Mouse (Mus musculus) left cerebral cortex, postnatal 25 days (tissue): ENCODE measurements around the gene Arhgef15. TPM values are rescaled to one million over a fixed set of nuclear protein-coding genes. Genes with fewer than 3 reads are reported as not detected.

ENCODE experiments used
- DNase-seq, 2 experiments: peaks; one replicate each; pipeline ENCODE4 v3.0.0; 2022; ENCODE audit warnings: low spot score in 2 of 2, mixed read lengths in 1 of 2
- intact Hi-C: fragments of 180-260 bp; cut with DNase I; formaldehyde crosslinking; loops from one replicate; pipeline ENCODE4 v1.15.1; 2025
- microRNA-seq, 2 experiments: library from miRNA; unstranded; fragments of <30 nt; microRNA quantifications; one replicate each; pipeline ENCODE4 v1.2.0; 2022
- total RNA-seq, 2 experiments: library from RNA; stranded (reverse); gene quantifications; 2 replicates each; pipeline ENCODE4 v1.2.3; 2021

Arhgef15 gene
- total RNA-seq, 2 experiments from 2014 or later: 20.7 to 20.9 TPM

DNA sequence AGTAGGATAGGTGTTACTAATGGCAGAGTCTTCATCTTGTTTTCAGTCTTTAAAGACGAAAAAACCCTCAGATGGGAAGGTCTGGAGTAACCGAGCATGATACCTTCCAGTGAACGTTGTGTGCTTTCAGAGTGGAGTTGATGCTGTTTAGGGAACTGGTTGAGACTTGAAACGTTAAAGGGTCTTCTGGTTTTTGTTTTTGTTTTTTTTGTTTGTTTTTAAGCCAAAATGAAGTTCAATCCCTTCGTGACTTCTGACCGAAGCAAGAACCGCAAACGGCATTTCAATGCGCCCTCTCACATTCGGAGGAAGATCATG lies 55.3 kb downstream of the Arhgef15 start:
- intact Hi-C loops: loop anchor here (2.0 to 5.0 kb wide), 2 partner anchors 65 to 135 kb away; partner anchors contain the start of gene Slc25a35
- DNase-seq: no peak

DNA sequence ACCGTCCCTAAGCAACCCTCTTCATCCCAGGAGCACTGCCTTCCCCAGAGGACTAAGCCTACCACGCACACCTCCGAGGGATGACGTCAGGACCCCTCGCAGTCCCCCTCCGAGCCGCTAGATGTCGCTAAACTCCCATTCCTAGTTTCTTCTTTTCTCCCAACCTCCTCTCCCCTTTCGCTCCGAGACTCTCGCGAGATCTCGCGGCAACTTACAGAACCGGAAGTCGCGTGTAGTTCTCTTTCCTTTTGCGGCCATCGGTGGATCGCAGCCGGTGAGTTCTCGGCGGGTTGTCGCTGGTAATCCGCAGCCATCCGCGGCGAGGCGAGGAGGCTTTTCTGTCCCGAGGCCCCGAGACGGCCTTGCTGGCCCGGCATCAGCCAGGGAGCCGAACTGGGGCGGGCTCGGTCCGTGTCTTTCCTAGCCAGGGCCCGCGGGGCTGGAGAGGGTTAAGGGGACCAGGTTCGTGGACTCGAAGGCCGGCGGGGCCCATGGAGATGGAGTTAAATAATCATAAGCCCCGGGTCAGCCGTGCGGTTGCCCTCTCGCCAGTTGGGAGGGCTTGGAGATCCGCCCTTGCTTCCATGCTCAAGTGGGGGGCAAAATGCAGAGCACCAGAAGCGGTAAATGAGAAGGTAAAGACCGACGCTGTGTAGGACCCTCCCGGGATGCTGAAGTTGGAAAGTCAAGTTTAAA lies 55.8 kb downstream of the Arhgef15 start, which contains the start of gene Rpl26:
Gene Rpl26, plus strand, starts transcription at position 233 of the 696 bp plus-strand sequence.
- intact Hi-C loops: loop anchor here (1.0 to 5.0 kb wide), 3 partner anchors 48 to 135 kb away; partner anchors contain the start of gene Slc25a35
- DNase-seq: peak; percentile 99

DNA sequence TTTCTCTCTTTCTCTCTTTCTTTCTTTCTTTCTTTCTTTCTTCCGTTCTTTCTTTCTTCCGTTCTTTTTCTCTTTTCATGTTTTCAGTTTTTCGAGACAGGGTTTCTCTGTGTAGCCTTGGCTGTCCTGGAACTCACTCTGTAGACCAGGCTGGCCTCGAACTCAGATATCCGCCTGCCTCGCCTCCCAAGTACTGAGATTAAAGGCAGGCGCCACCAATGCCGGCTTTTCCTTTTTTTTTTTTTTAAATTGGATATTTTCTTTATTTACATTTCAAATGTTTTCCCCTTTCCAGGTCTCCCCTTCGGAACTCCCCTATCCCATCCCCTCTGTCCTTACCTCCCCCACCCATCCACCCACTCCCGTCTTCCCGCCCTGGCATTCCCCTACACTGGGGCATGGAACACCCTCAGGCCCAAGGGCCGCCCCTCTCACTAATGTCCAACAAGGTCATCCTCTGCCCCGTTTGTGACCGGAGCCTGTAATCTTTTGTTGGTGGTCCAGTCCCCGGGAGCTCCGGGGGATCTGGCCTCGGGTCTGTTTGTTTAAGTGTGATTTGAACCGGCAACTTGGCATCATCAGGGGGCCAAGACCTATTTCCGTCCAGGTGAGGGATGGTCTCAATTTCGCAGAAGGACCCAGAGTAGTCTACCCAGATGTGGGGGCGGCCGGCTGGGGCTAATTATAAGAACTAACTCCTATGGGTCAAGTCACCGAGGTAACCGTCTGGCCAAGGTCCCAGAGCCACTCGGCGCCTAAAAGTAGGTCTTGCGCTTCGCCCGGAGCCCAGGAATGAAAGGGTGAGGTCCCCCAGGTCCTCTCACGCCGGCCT lies 56.5 kb downstream of the Arhgef15 start:
- intact Hi-C loops: loop anchor here (1.0 to 5.0 kb wide), 2 partner anchors 47 to 67 kb away; partner anchors contain the start of gene Slc25a35
- DNase-seq: no peak

DNA sequence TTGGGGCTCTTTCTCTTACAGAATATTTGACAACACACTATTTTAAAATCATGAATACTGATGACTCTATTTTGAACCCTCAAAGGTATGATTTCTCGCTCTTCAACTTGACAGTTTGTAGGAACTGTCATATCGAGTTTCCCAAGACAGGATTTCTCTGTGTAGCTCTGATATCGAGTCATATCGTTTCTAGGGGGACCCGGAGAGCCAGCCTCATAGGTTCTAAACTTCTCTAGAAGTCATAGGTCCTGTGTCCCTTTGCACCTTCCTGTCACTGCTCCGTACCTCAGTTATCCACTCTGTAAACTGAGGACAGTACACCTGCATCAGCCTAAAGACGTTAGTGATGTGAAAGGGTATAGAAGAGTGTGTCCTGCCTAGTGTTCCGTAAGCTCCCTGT lies 57.5 kb downstream of the Arhgef15 start:
- intact Hi-C loops: loop anchor here (5.0 kb wide), 1 partner anchor 67 kb away; the partner anchor contains the start of gene Slc25a35
- no peak for DNase-seq

DNA sequence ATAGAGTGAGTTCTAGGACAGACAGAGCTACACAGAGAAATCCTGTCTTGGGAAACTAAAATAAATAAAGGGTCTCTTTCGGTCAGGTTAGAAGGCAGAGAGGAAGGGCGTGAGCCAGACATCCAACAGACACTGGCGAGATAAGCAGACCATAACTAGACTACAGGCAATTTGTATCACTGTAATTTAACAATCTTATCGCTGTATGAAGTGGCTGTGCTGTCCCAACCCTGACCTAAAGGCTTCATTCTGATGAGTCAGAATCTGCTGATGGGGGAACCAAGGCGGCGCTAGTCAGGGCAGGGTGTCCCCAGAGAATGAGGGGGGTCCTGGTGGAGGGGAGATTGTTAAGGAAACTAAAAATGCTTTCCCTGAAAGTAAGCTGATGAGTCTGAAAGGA lies 58.5 kb downstream of the Arhgef15 start:
- intact Hi-C loops: no loop called here
- no peak for DNase-seq

DNA sequence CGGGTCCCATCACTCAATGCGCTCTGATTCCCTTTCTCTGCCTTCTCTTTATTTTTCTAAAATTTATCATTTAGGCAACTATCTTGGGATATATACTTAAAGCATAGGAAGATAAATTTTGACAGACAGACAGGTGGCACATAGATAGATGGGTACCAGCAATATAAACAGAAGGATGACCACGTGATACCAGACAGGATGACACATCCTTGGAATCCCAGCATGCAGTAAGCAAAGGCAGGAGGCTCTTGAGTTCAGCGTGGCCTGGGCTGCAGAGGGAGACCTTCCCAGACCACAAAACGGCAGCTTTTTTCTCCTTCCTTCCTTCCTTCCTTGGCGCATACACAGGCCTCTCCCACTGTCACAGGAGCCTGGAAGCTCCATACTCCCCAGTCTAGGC lies 59.4 kb downstream of the Arhgef15 start:
- DNase-seq: no peak
- intact Hi-C loops: no loop called here

DNA sequence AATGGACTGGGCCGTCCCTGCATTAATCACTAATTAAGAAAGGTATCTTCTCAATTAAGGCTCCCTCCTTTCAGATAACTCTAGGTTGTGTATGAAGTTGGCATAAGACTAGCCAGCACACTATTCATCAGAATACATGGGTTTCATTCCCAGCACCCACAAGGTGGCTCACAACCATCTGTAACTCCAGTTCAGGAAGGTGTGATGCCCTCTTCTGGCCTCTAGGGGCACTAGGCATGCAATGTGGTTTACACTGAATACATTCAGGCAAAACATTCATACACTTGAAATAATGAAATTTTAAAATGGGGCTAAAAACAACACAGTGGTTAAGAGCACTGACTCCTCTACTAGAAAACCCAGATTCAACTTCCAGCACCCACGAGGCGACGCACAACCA lies 60.2 kb downstream of the Arhgef15 start:
- DNase-seq: peak in 1 of 2 experiments; percentile 21
- intact Hi-C loops: no loop called here

DNA sequence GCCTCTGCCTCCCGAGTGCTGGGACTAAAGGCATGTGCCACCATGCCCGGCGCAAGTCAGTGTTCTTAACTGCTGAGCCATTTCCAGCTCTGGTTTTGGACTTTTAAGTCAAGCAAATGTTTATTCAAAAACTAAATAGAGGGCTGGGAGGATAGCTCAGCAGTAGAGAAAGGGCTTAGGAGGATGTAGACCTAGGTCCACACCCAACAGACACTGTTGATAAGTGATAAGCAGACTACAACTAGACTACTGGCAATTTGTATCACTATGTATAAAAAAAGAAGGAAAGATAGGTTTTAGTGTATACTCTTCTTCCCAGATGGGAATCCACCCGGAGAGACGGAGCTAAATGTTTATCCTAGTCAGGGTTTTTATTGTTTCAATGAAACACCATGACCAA lies 61.0 kb downstream of the Arhgef15 start:
- intact Hi-C loops: no loop called here
- DNase-seq: no peak

DNA sequence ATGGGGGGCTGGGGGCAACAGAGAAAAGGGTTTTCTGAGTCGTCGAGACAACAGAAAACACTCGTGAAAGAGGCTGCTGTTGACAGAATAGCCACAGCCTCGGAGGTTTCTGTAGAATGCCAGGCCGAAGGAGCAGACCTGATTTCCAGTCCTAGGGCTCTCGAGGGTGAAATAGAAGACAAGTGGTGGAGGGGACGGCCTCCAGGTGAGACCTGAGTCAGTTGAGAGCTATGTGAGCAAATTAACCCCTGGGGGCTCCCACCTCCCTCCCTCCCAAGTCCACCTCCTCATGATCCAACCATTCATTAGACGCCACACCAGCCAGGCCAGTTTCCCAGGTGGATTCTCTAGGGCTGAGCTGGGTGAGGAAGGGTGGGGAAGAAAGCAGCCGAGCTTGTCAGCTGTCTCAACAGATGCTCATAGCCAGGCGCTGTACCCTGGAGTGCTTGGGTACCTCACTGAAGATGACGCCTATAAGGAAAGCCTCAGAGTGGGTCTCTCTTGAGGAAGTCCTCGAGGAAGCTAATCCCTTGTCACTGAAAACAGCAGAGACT lies 63.3 kb downstream of the Arhgef15 start:
- no peak for DNase-seq
- intact Hi-C loops: no loop called here

Small RNA genes within 50 kb of the gene (microRNA-seq; reads per million reads assigned to microRNA genes)
- 0.34 to 0.74 reads per million in 2 experiments for gene Mir3062

Other genes with a start within 250 kb of the Arhgef15 start
- 100 to 1,000 TPM; 102 to 121 TPM for gene Ndel1, start 85.6 kb downstream of the Arhgef15 start, total RNA-seq
- not detected for gene Rnf222, start 68.9 kb downstream of the Arhgef15 start, total RNA-seq
- gene Rpl26, start 55.9 kb downstream of the Arhgef15 start, total RNA-seq: 100 to 1,000 TPM; 679 to 691 TPM
- 1 to 10 TPM in 1 of 2 experiments, not detected in 1; 1.7 TPM for gene Odf4, start 30.4 kb downstream of the Arhgef15 start, total RNA-seq
- 1 to 10 TPM; 5.4 to 5.9 TPM for gene Slc25a35, start 10.7 kb upstream of the Arhgef15 start, total RNA-seq
- gene Rangrf, start 17.7 kb upstream of the Arhgef15 start, total RNA-seq: 10 to 100 TPM; 14.1 to 16.7 TPM
- gene Pfas, start 51.0 kb upstream of the Arhgef15 start, total RNA-seq: 10 to 100 TPM; 17.3 to 18.9 TPM
- gene Ctc1, start 58.4 kb upstream of the Arhgef15 start, total RNA-seq: 10 to 100 TPM; 35.1 to 35.8 TPM
- under 1 TPM; 0.73 to 0.99 TPM for gene Aurkb, start 88.2 kb upstream of the Arhgef15 start, total RNA-seq
- 10 to 100 TPM; 29.1 to 29.5 TPM for gene Borcs6, start 102.2 kb upstream of the Arhgef15 start, total RNA-seq
- 10 to 100 TPM; 16.9 to 18.2 TPM for gene Tmem107, start 113.3 kb upstream of the Arhgef15 start, total RNA-seq
- 1,000 to 10,000 TPM; 1,099 to 1,151 TPM for gene Vamp2, start 131.0 kb upstream of the Arhgef15 start, total RNA-seq
- 100 to 1,000 TPM in 1 of 2 experiments, 10 to 100 TPM in 1; 98.9 to 108 TPM for gene Per1, start 137.7 kb upstream of the Arhgef15 start, total RNA-seq
- under 1 TPM; 0.39 to 0.48 TPM for gene Hes7, start 162.9 kb upstream of the Arhgef15 start, total RNA-seq
- 1 to 10 TPM in 1 of 2 experiments, under 1 TPM in 1; 0.44 to 1.1 TPM for gene 9130213A22Rik, start 165.1 kb upstream of the Arhgef15 start, total RNA-seq
- gene Aloxe3, start 168.4 kb upstream of the Arhgef15 start, total RNA-seq: 1 to 10 TPM; 3.1 to 6.4 TPM
- gene Alox12b, start 199.5 kb upstream of the Arhgef15 start, total RNA-seq: 1 to 10 TPM; 3.1 to 6.6 TPM
- 1 to 10 TPM; 3.6 to 5.1 TPM for gene Alox8, start 240.4 kb upstream of the Arhgef15 start, total RNA-seq